Mouse (Mus musculus) CH12.LX (cell line): Measurements from ENCODE around the gene Pnliprp1. TPM values are rescaled to one million over a fixed set of nuclear protein-coding genes. Genes with fewer than 3 reads are reported as not detected.
A peak's percentile ranks its signal among the peaks of the same experiment; 100 is the strongest.

ENCODE experiments used
- DNase-seq: peaks from one replicate; pipeline ENCODE4 v3.0.0-alpha.2; 2013; ENCODE audit errors: extremely low read depth
- H3K27ac ChIP-seq: 2 replicates; pipeline ENCODE4 v1.5.1; 2012; ENCODE audit warnings: low read depth, mild to moderate bottlenecking, control low read depth, moderate library complexity; ENCODE audit not compliant: insufficient read depth
- H3K27me3 ChIP-seq: replicated peaks from 2 replicates; pipeline ENCODE3; 2012; ENCODE audit warnings: inconsistent platforms
- H3K36me3 ChIP-seq, 2 experiments: replicated peaks in 1 of 2; 2 replicates each; pipeline versions ENCODE3 to v1.6.1; 2012; ENCODE audit warnings: inconsistent platforms in 1 of 2, low read length in 1 of 2, mild to moderate bottlenecking in 1 of 2, mixed read lengths in 1 of 2, moderate library complexity in 1 of 2; ENCODE audit not compliant: control insufficient read depth in 1 of 2, insufficient read depth in 1 of 2
- H3K4me1 ChIP-seq, 2 experiments: 2 replicates each; pipeline ENCODE4 v1.6.1; 2012; ENCODE audit warnings: inconsistent platforms in 1 of 2, moderate library complexity in 1 of 2; ENCODE audit not compliant: insufficient read depth in 2 of 2, control insufficient read depth in 1 of 2
- H3K4me2 ChIP-seq: 2 replicates; pipeline ENCODE4 v1.6.1; 2012; ENCODE audit warnings: low read depth, mild to moderate bottlenecking, control low read depth; ENCODE audit not compliant: poor library complexity, insufficient read depth, severe bottlenecking
- H3K4me3 ChIP-seq, 3 experiments: fragments of 150-350 bp in 1 of 3; sonication (generic) in 1 of 3; replicated peaks in 1 of 3; 2 replicates each; pipeline versions ENCODE3 to v1.5.1; 2011 to 2012; ENCODE audit warnings: low read depth in 2 of 3, low read length in 2 of 3, mild to moderate bottlenecking in 2 of 3, moderate library complexity in 2 of 3, control low read depth in 1 of 3, improper control_type of control experiment in 1 of 3, inconsistent platforms in 1 of 3, mixed read lengths in 1 of 3; ENCODE audit not compliant: poor library complexity in 1 of 3
- H3K79me2 ChIP-seq: replicated peaks from 2 replicates; pipeline ENCODE4 v1.6.1; 2012; ENCODE audit warnings: mild to moderate bottlenecking, moderate library complexity; ENCODE audit not compliant: control insufficient read depth, poor library complexity, insufficient read depth, severe bottlenecking; ENCODE audit errors: extremely low read depth
- H3K9ac ChIP-seq: 2 replicates; pipeline ENCODE4 v1.6.1; 2012; ENCODE audit warnings: low read depth, mild to moderate bottlenecking, control low read depth, moderate library complexity; ENCODE audit not compliant: insufficient read depth
- H3K9me3 ChIP-seq: replicated peaks from 2 replicates; pipeline ENCODE3; 2012; ENCODE audit warnings: low read length, inconsistent platforms, mixed read lengths
- BHLHE40 ChIP-seq: IDR thresholded peaks from 2 replicates; pipeline ENCODE4 v1.6.1; 2011; ENCODE audit warnings: mild to moderate bottlenecking, low read depth, low read length, improper control_type of control experiment
- CHD2 ChIP-seq: IDR thresholded peaks from 2 replicates; pipeline ENCODE4 v1.6.1; 2011; ENCODE audit warnings: low read length, improper control_type of control experiment
- CTCF ChIP-seq, 2 experiments: IDR thresholded peaks in 1 of 2; conservative IDR thresholded peaks in 1 of 2; 2 replicates each; pipeline ENCODE4 v1.5.1; 2011 to 2012; ENCODE audit warnings: low read depth in 2 of 2, low read length in 2 of 2, improper control_type of control experiment in 1 of 2, inconsistent platforms in 1 of 2, mild to moderate bottlenecking in 1 of 2, moderate library complexity in 1 of 2
- E2F4 ChIP-seq: IDR thresholded peaks from 2 replicates; pipeline ENCODE4 v1.6.1; 2011; ENCODE audit warnings: low read depth, low read length, improper control_type of control experiment; ENCODE audit not compliant: insufficient replicate concordance
- ELF1 ChIP-seq: IDR thresholded peaks from 2 replicates; pipeline ENCODE4 v1.6.1; 2014; ENCODE audit warnings: low read depth, mild to moderate bottlenecking, inconsistent platforms, low read length, improper control_type of control experiment
- EP300 ChIP-seq: IDR thresholded peaks from 2 replicates; pipeline ENCODE4 v1.6.1; 2011; ENCODE audit warnings: low read length, improper control_type of control experiment
- HCFC1 ChIP-seq: IDR thresholded peaks from 2 replicates; pipeline ENCODE4 v1.6.1; 2012; ENCODE audit warnings: low read depth, mild to moderate bottlenecking, inconsistent platforms, low read length, improper control_type of control experiment
- KAT2A ChIP-seq: IDR thresholded peaks from 2 replicates; pipeline ENCODE4 v1.6.1; 2012; ENCODE audit warnings: low read length, improper control_type of control experiment, inconsistent platforms; ENCODE audit not compliant: insufficient replicate concordance
- MAFK ChIP-seq: IDR thresholded peaks from 2 replicates; pipeline ENCODE4 v1.6.1; 2011; ENCODE audit warnings: low read length, improper control_type of control experiment; ENCODE audit not compliant: insufficient replicate concordance
- MAZ ChIP-seq: IDR thresholded peaks from 2 replicates; pipeline ENCODE4 v1.6.1; 2012; ENCODE audit warnings: low read depth, mild to moderate bottlenecking, inconsistent platforms, low read length, improper control_type of control experiment, moderate library complexity
- NELFE ChIP-seq: IDR thresholded peaks from 2 replicates; pipeline ENCODE4 v1.6.1; 2011; ENCODE audit warnings: low read depth, low read length, improper control_type of control experiment
- PAX5 ChIP-seq: IDR thresholded peaks from 2 replicates; pipeline ENCODE4 v1.6.1; 2012; ENCODE audit warnings: low read length, inconsistent platforms, mixed read lengths
- POLR2A ChIP-seq: IDR thresholded peaks from 2 replicates; pipeline ENCODE4 v1.6.1; 2011; ENCODE audit warnings: low read depth, mild to moderate bottlenecking, improper control_type of control experiment, low read length
- RAD21 ChIP-seq: IDR thresholded peaks from 2 replicates; pipeline ENCODE4 v1.6.1; 2011; ENCODE audit warnings: low read depth, mild to moderate bottlenecking, low read length, improper control_type of control experiment, moderate library complexity
- SMC3 ChIP-seq: IDR thresholded peaks from 2 replicates; pipeline ENCODE4 v1.6.1; 2011; ENCODE audit warnings: low read depth, low read length, improper control_type of control experiment
- TBP ChIP-seq: conservative IDR thresholded peaks from 2 replicates; pipeline ENCODE4 v1.6.1; 2011; ENCODE audit warnings: low read depth, low read length, improper control_type of control experiment
- ZC3H11A ChIP-seq: IDR thresholded peaks from 2 replicates; pipeline ENCODE4 v1.6.1; 2012; ENCODE audit warnings: low read depth, mild to moderate bottlenecking, inconsistent platforms, low read length, improper control_type of control experiment
- ZMIZ1 ChIP-seq: IDR thresholded peaks from 2 replicates; pipeline ENCODE4 v1.6.1; 2012; ENCODE audit warnings: low read depth, mild to moderate bottlenecking, inconsistent platforms, low read length, improper control_type of control experiment
- dilution Hi-C: fragments of 300-500 bp; cut with MboI; formaldehyde crosslinking; loops from 2 replicates; pipeline ENCODE4 v1.14.3; 2020; ENCODE audit warnings: low sequenced_read_pairs; ENCODE audit not compliant: extremely low pct_unique_long_range_greater_than_20kb, extremely low pct_ligation_motif_present
- in situ Hi-C: fragments of 300-500 bp; cut with MboI; formaldehyde crosslinking; loops from 3 replicates; pipeline ENCODE4 v1.14.3; 2019; ENCODE audit warnings: low sequenced_read_pairs, low pct_ligation_motif_present, low pct_unique_long_range_greater_than_20kb, mixed read lengths
- polyA plus RNA-seq: library from polyadenylated mRNA; unstranded; fragments of >175 nt; gene quantifications from 2 replicates; pipeline ENCODE4 v1.2.1, GENCODE M21; 2012; ENCODE audit warnings: low read depth; ENCODE audit not compliant: insufficient read length
- total RNA-seq, 2 experiments: library from RNA; depleted of rRNA; stranded (reverse); fragments of 300-350 nt in 1 of 2; fragments of >200 nt in 1 of 2; gene quantifications; 2 replicates each; pipeline ENCODE4 v1.2.3; 2012 to 2014

Pnliprp1 gene
- total and polyA plus RNA-seq, 3 experiments, result not detected

- no peaks in the 10 kb centered on the region for H3K9me3 ChIP-seq
- H3K27ac ChIP-seq, result no peak overlapping the region
- DNase-seq, result peak; percentile 29
- H3K9ac ChIP-seq, result no peak overlapping the region
- peaks cover 8 to 14% of the 10 kb centered on the region in 2 experiments; a peak in 3 of 4 replicates for H3K4me1 ChIP-seq
- in situ Hi-C loops, result no loop called here
- no peak overlapping the region for H3K4me2 ChIP-seq
- H3K36me3 ChIP-seq, result no peaks in the 10 kb centered on the region
- dilution Hi-C loops, result no loop called here
- H3K27me3 ChIP-seq, result no peaks in the 10 kb centered on the region
- TF ChIP-seq SMC3 (peak; percentile 84), NELFE (peak; percentile 33; the same call in 1 of the 2 replicates), PAX5 (no peak), CTCF (conservative IDR thresholded peaks at IDR 0.05 in 1 of 2, IDR thresholded peaks at IDR 0.05 in 1 of 2; ENCODE audit: low read depth in 2 of 2, low read length in 2 of 2) (peak; percentile 24 to 97; a peak in 3 of 4 replicates), RAD21 (peak; percentile 66), ZC3H11A (no peak)
- H3K79me2 ChIP-seq, result no peaks in the 10 kb centered on the region
- H3K4me3 ChIP-seq, result no peak overlapping the region
Observed at GRCm38 (mm10) chr19:58762848-58763541, 34.3 kb downstream of the Pnliprp1 start.

- Histone ChIP-seq H3K27me3 (no peaks in the 10 kb centered on the region), H3K27ac (no peak overlapping the region), H3K36me3 (no peaks in the 10 kb centered on the region), H3K9me3 (no peaks in the 10 kb centered on the region), H3K9ac (no peak overlapping the region), H3K4me3 (no peak overlapping the region), H3K4me2 (no peak overlapping the region), H3K4me1 (peaks cover 14 to 17% of the 10 kb centered on the region in 2 experiments)
- in situ Hi-C loops (no loop called here), dilution Hi-C loops (no loop called here)
- no peak for DNase-seq
- no peak for TF ChIP-seq CTCF (conservative IDR thresholded peaks at IDR 0.05 in 1 of 2, IDR thresholded peaks at IDR 0.05 in 1 of 2; ENCODE audit: low read depth in 2 of 2, low read length in 2 of 2)
- no peak for TF ChIP-seq MAFK
- TF ChIP-seq E2F4, result no peak
- TF ChIP-seq BHLHE40, result no peak
- no peak for TF ChIP-seq ELF1
- no peak for TF ChIP-seq KAT2A
- no peak for TF ChIP-seq CHD2
- TF ChIP-seq EP300, result no peak
- TF ChIP-seq ZMIZ1, result no peak
- TF ChIP-seq PAX5, result no peak
- no peak for TF ChIP-seq POLR2A
- no peak for TF ChIP-seq MAZ
- no peak for TF ChIP-seq HCFC1
- no peak for TF ChIP-seq TBP
- TF ChIP-seq, all 38 proteins: peak for 0
- no peaks in the 10 kb centered on the region for H3K79me2 ChIP-seq
Observed at GRCm38 (mm10) chr19:58767329-58767728, 38.6 kb downstream of the Pnliprp1 start.
